In genomic region chr7:42505588-42505987, GRCm38 (mm10) we compare ENCODE assay signal across 7 mouse cellular contexts. TPM values are rescaled to one million over a fixed set of nuclear protein-coding genes. Genes with fewer than 3 reads are reported as not detected.
DNase-seq lines count a peak whose midpoint lies in the region; ATAC-seq lines count a peak whose summit lies in the region.
"Not testable (repeated sequence)": the region's sequence is repeated elsewhere in the genome, so short reads cannot be mapped to it uniquely, and the experiment has no call there.

Gene Zfp141, minus strand, starts transcription at chr7:42505740.

- not testable (repeated sequence) for H3K4me1 ChIP-seq in embryonic facial prominence, embryonic 11.5 days (ENCODE audit: control insufficient read depth, insufficient read depth, low read length); limb, embryonic 10.5 days; midbrain, embryonic 13.5 days (replicated peaks)

- 2% methylated on average over 18 of the region's 18 CpGs for WGBS in embryonic facial prominence, embryonic 11.5 days
- WGBS in limb, embryonic 10.5 days = 3% methylated on average over 18 of the region's 18 CpGs
- 2% methylated on average over 18 of the region's 18 CpGs for WGBS in midbrain, embryonic 13.5 days

- H3K36me3 ChIP-seq in embryonic facial prominence, embryonic 11.5 days (replicated peaks; ENCODE audit: control insufficient read depth, insufficient read depth, low read depth, low read length); midbrain, embryonic 13.5 days: not testable (repeated sequence)
- H3K36me3 ChIP-seq in limb, embryonic 10.5 days = peaks cover 26% of the 10 kb centered on the region

- peak within 1 kb of the TSS; percentile 60 for H3K4me3 ChIP-seq in embryonic facial prominence, embryonic 11.5 days (ENCODE audit: low read depth, low read length)
- peak within 1 kb of the TSS; percentile 61 for H3K4me3 ChIP-seq in limb, embryonic 10.5 days
- H3K4me3 ChIP-seq in midbrain, embryonic 13.5 days (replicated peaks) = peak within 1 kb of the TSS; percentile 63

- H3K4me2 ChIP-seq in embryonic facial prominence, embryonic 11.5 days (ENCODE audit: low read depth, low read length) = peak within 1 kb of the TSS; percentile 45
- peak within 1 kb of the TSS; percentile 67 for H3K4me2 ChIP-seq in midbrain, embryonic 13.5 days (replicated peaks)

- peak; percentile 93 for ATAC-seq in embryonic facial prominence, embryonic 11.5 days (replicated peaks; ENCODE audit: insufficient number of reproducible peaks, low FRiP score, low TSS enrichment, low read depth)
- peak; percentile 94 for ATAC-seq in granulocyte monocyte progenitor cell, adult 5-6 weeks (replicated peaks; ENCODE audit: poor library complexity, severe bottlenecking)
- ATAC-seq in midbrain, embryonic 13.5 days = peak; percentile 96

- not testable (repeated sequence) for H3K9me3 ChIP-seq in embryonic facial prominence, embryonic 11.5 days (replicated peaks; ENCODE audit: control insufficient read depth, low read length); limb, embryonic 10.5 days (replicated peaks)
- H3K9me3 ChIP-seq in midbrain, embryonic 13.5 days = peaks cover 15% of the 10 kb centered on the region

- not testable (repeated sequence) for H3K27me3 ChIP-seq in embryonic facial prominence, embryonic 11.5 days (ENCODE audit: control insufficient read depth, insufficient read depth, low read length); limb, embryonic 10.5 days (ENCODE audit: low read depth, poor library complexity, severe bottlenecking); midbrain, embryonic 13.5 days

- H3K9ac ChIP-seq in embryonic facial prominence, embryonic 11.5 days (replicated peaks; ENCODE audit: low read length) = peak within 1 kb of the TSS; percentile 72
- H3K9ac ChIP-seq in midbrain, embryonic 13.5 days (replicated peaks) = peak within 1 kb of the TSS; percentile 74

- peak; percentile 92 for DNase-seq in adrenal gland, postnatal 14 days
- peak; percentile 93 for DNase-seq in embryonic facial prominence, embryonic 11.5 days (ENCODE audit: low spot score)
- DNase-seq in kidney, adult 11 months = peak; percentile 91
- peak; percentile 86 for DNase-seq in limb, embryonic 10.5 days (ENCODE audit: low spot score)
- peak; percentile 62 for DNase-seq in spleen, adult 12 weeks (ENCODE audit: low spot score)

- not testable (repeated sequence) for H3K27ac ChIP-seq in embryonic facial prominence, embryonic 11.5 days (replicated peaks; ENCODE audit: low read depth, low read length)
- peak within 1 kb of the TSS; percentile 85 for H3K27ac ChIP-seq in limb, embryonic 10.5 days
- peak within 1 kb of the TSS; percentile 6; the same call in 1 of the 2 replicates for H3K27ac ChIP-seq in midbrain, embryonic 13.5 days

RNA-seq across cellular contexts. Expression of gene Zfp141, which starts in this region (rescaled TPM):
- total RNA-seq in adrenal gland, postnatal 14 days (2021) = 15.1 and 15.7 TPM in 2 replicates
- 14.1 and 16.2 TPM in 2 replicates for polyA plus RNA-seq in embryonic facial prominence, embryonic 11.5 days (2014; fragmentation: Nextera tagmentation; extraction: Ambion mirVana)
- total RNA-seq in granulocyte monocyte progenitor cell, adult 5-6 weeks (2014; fragmentation: Nextera tagmentation) = 26.6 and 38.7 TPM in 2 replicates
- 42.9 and 52.0 TPM in 2 replicates for total RNA-seq in granulocyte monocyte progenitor cell, adult 5-6 weeks (2017)
- 17.4 and 19.4 TPM in 2 replicates for polyA plus RNA-seq in limb, embryonic 10.5 days (2016; fragmentation: Nextera tagmentation; extraction: Ambion mirVana)
- polyA plus RNA-seq in midbrain, embryonic 13.5 days (2015; fragmentation: Nextera tagmentation; extraction: Ambion mirVana) = 14.7 and 16.2 TPM in 2 replicates
